Mouse (Mus musculus) olfactory bulb, adult 2 months (tissue): ENCODE results near the gene Prrxl1.

Source experiments
- CTCF ChIP-seq: fragments of 200-500 bp; IDR thresholded peaks from 2 replicates; pipeline ENCODE4 v1.5.1; 2012; ENCODE audit warnings: low read depth, mild to moderate bottlenecking, low read length, moderate library complexity; ENCODE audit not compliant: insufficient read depth
- POLR2A ChIP-seq: fragments of 200-500 bp; IDR thresholded peaks from 2 replicates; pipeline ENCODE4 v1.6.1; 2012; ENCODE audit warnings: mild to moderate bottlenecking, low read depth, low read length, moderate library complexity; ENCODE audit not compliant: insufficient read depth

DNA sequence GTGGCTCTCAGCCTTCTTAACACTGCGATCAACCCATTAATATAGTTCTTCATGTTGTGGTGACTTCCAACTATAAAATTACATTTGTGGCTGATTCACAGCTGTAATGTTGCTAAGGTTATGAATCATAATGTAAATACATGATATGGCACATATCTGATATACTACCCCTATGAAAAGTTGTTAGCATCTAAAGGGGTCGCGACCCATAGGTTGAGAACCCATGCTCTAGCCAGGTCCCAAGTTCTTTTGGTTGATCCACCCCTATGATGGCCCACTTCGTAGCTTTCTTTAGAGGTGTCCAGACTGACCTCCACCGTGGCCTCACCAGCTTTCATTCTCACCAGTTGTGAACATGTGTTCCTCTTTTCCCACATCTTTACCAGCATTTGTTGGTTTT is 18.0 kb downstream of the Prrxl1 start:
- TF ChIP-seq CTCF (no peak), POLR2A (no peak)
